ENCODE assay signal across 8 mouse cellular contexts in the genomic region with DNA sequence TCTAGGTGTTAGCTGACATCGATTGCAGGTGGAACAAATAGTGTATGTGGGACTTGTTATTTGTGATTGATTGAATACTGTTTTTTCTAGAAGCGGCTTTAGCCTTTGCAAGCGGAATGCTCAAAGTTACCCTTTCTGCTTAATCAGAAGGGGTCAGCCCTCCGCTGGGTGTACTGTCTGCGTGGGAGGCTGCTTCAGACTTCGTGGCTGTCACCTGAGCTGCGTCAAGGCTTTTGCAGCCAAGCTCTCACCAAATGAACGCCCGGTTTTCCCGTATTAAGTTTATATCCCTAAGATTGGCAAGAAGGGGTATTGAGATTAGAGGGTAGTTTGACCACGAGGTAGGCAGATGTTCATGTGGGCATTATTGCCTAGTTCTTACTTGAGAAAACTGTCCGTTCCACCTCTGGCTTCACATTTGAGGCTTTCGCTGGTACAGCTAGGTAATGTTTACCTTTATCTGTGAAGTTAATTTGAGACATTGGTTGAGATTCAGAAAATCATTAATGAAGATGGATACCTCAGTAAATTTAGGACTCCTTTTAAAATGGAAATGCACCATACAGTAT. TPM values are rescaled to one million over a fixed set of nuclear protein-coding genes. Genes with fewer than 3 reads are reported as not detected.
DNase-seq lines count a peak whose midpoint lies in the region; ATAC-seq and TF ChIP-seq lines count a peak whose summit lies in the region.

No protein-coding gene starts in this region.

- H3K9me3 ChIP-seq in forebrain, embryonic 15.5 days: no peaks in the 10 kb centered on the region
- peaks cover 26% of the 10 kb centered on the region for H3K9me3 ChIP-seq in limb, embryonic 13.5 days

- TF ChIP-seq CTCF in lung, adult 2 months (IDR thresholded peaks at IDR 0.05; ENCODE audit: insufficient read depth, low read length): no peak
- TF ChIP-seq CTCF in small intestine, adult 2 months (IDR thresholded peaks at IDR 0.05; ENCODE audit: extremely low read depth, insufficient read length, insufficient replicate concordance, low read depth, low read length): no peak

- peaks cover 13% of the 10 kb centered on the region for H3K4me1 ChIP-seq in lung, adult 2 months (ENCODE audit: control insufficient read depth, insufficient read depth, low read length)
- H3K4me1 ChIP-seq in forebrain, embryonic 15.5 days: peaks cover 17% of the 10 kb centered on the region
- H3K4me1 ChIP-seq in limb, embryonic 13.5 days: peaks cover 16% of the 10 kb centered on the region
- peaks cover 4% of the 10 kb centered on the region for H3K4me1 ChIP-seq in small intestine, adult 2 months (ENCODE audit: control insufficient read depth, insufficient read depth, insufficient read length, low read length)

- no peak for TF ChIP-seq POLR2A in lung, adult 2 months (IDR thresholded peaks at IDR 0.05; ENCODE audit: borderline replicate concordance, extremely low read depth, low read depth, low read length)
- no peak for TF ChIP-seq POLR2A in small intestine, adult 2 months (IDR thresholded peaks at IDR 0.05; ENCODE audit: low read depth, low read length)

- WGBS in lung, adult 2 months: 59% methylated on average over 13 of the region's 13 CpGs
- 33% methylated on average over 13 of the region's 13 CpGs for WGBS in forebrain, embryonic 15.5 days
- 33% methylated on average over 13 of the region's 13 CpGs for WGBS in limb, embryonic 13.5 days
- 64% methylated on average over 13 of the region's 13 CpGs for WGBS in small intestine, adult 2 months

- DNase-seq in lung, adult 2 months: no peak
- no peak for DNase-seq in lung, adult 18-20 months
- DNase-seq in ovary, postnatal 14 days (ENCODE audit: low spot score): no peak
- no peak for DNase-seq in thymus, postnatal 36 days
- DNase-seq in layer of hippocampus, adult 11-12 months (ENCODE audit: low spot score): no peak

- H3K27me3 ChIP-seq in forebrain, embryonic 15.5 days: 0 out of 2 replicates have a peak, but pooled peaks cover 8% of the 10 kb centered on the region
- no peaks in the 10 kb centered on the region; the same call in 1 of the 2 replicates for H3K27me3 ChIP-seq in limb, embryonic 13.5 days
- H3K27me3 ChIP-seq in small intestine, adult 2 months (ENCODE audit: control insufficient read depth, insufficient read depth, low read length): no peaks in the 10 kb centered on the region

- no peak overlapping the region for H3K9ac ChIP-seq in forebrain, embryonic 15.5 days (replicated peaks)
- peak overlapping the region; percentile 85 for H3K9ac ChIP-seq in limb, embryonic 13.5 days

- H3K27ac ChIP-seq in forebrain, embryonic 15.5 days (replicated peaks): no peak overlapping the region
- H3K27ac ChIP-seq in limb, embryonic 13.5 days: no peak overlapping the region
- H3K27ac ChIP-seq in small intestine, adult 2 months (ENCODE audit: insufficient read depth, low read depth, low read length): no peak overlapping the region

- peak overlapping the region; percentile 87 for H3K4me2 ChIP-seq in forebrain, embryonic 15.5 days (replicated peaks)
- H3K4me2 ChIP-seq in limb, embryonic 13.5 days (replicated peaks): peak overlapping the region; percentile 98

- H3K4me3 ChIP-seq in lung, adult 2 months (replicated peaks; ENCODE audit: extremely low read depth, low read depth, low read length): peak overlapping the region; percentile 10
- H3K4me3 ChIP-seq in forebrain, embryonic 15.5 days: peak overlapping the region; percentile 79
- peak overlapping the region; percentile 70 for H3K4me3 ChIP-seq in limb, embryonic 13.5 days
- peak overlapping the region; percentile 87; the same call in 1 of the 2 replicates for H3K4me3 ChIP-seq in small intestine, adult 2 months (ENCODE audit: low read depth, low read length)

- ATAC-seq in forebrain, embryonic 15.5 days (replicated peaks): no peak
- no peak for ATAC-seq in limb, embryonic 13.5 days (ENCODE audit: low FRiP score, low read depth)

- peaks cover 7% of the 10 kb centered on the region; the same call in 1 of the 2 replicates for H3K36me3 ChIP-seq in forebrain, embryonic 15.5 days
- H3K36me3 ChIP-seq in limb, embryonic 13.5 days: peaks cover 27% of the 10 kb centered on the region
- H3K36me3 ChIP-seq in small intestine, adult 2 months (ENCODE audit: control insufficient read depth, insufficient read depth, low read length): no peaks in the 10 kb centered on the region

RNA-seq across cellular contexts. Expression of a gene that starts 1.6 kb away (rescaled TPM):
- 22.6 and 26.7 TPM in 2 replicates for polyA plus RNA-seq in lung, adult 2 months (2012; rRNA removed)
- polyA plus RNA-seq in forebrain, embryonic 15.5 days (2015; fragmentation: Nextera tagmentation; extraction: Ambion mirVana): 17.1 and 18.2 TPM in 2 replicates
- polyA plus RNA-seq in limb, embryonic 13.5 days (2015; fragmentation: Nextera tagmentation; extraction: Ambion mirVana): 25.6 and 28.2 TPM in 2 replicates
- 6.5 and 8.7 TPM in 2 replicates for polyA plus RNA-seq in small intestine, adult 2 months (2012; rRNA removed)

RNA-seq across cellular contexts. Expression of a gene that starts 10.2 kb away (rescaled TPM):
- polyA plus RNA-seq in lung, adult 2 months (2012; rRNA removed): 7.1 and 10.4 TPM in 2 replicates
- polyA plus RNA-seq in forebrain, embryonic 15.5 days (2015; fragmentation: Nextera tagmentation; extraction: Ambion mirVana): 12.7 and 14.4 TPM in 2 replicates
- polyA plus RNA-seq in limb, embryonic 13.5 days (2015; fragmentation: Nextera tagmentation; extraction: Ambion mirVana): 17.0 and 18.3 TPM in 2 replicates
- polyA plus RNA-seq in small intestine, adult 2 months (2012; rRNA removed): 1.8 and 3.0 TPM in 2 replicates

RNA-seq across cellular contexts. Expression of a gene that starts 34.1 kb away (rescaled TPM):
- 5.7 and 6.8 TPM in 2 replicates for polyA plus RNA-seq in lung, adult 2 months (2012; rRNA removed)
- 0.37 and 1.2 TPM in 2 replicates for polyA plus RNA-seq in forebrain, embryonic 15.5 days (2015; fragmentation: Nextera tagmentation; extraction: Ambion mirVana)
- polyA plus RNA-seq in limb, embryonic 13.5 days (2015; fragmentation: Nextera tagmentation; extraction: Ambion mirVana): 4.5 and 5.3 TPM in 2 replicates
- 3.9 and 7.1 TPM in 2 replicates for polyA plus RNA-seq in small intestine, adult 2 months (2012; rRNA removed)

Comparison
In these comparisons a context has a peak if more than half of its experiments do, and no peak if none do; other contexts are left out.
1. H3K4me3 ChIP-seq: peak in every context shown above with its lines; median percentile 87 in small intestine, adult 2 months; 79 in forebrain, embryonic 15.5 days; 70 in limb, embryonic 13.5 days; 10 in lung, adult 2 months.